Mouse (Mus musculus) heart, postnatal 0 days (tissue): ENCODE data around the gene Tmem120a.

Source experiments
- CTCF ChIP-seq: IDR thresholded peaks from 2 replicates; pipeline ENCODE4 v1.5.1; 2016; ENCODE audit warnings: antibody characterized with exemption, control low read depth, low read depth
- EP300 ChIP-seq: IDR thresholded peaks from 2 replicates; pipeline ENCODE4 v1.6.1; 2016; ENCODE audit warnings: antibody characterized with exemption, low read depth

GRCm38 (mm10) chr5:135691266-135691665 is 53.0 kb downstream of the Tmem120a start:
- no peak for TF ChIP-seq CTCF
- no peak for TF ChIP-seq EP300
